Mouse (Mus musculus): ENCODE results near the gene Tanc2.

DNA sequence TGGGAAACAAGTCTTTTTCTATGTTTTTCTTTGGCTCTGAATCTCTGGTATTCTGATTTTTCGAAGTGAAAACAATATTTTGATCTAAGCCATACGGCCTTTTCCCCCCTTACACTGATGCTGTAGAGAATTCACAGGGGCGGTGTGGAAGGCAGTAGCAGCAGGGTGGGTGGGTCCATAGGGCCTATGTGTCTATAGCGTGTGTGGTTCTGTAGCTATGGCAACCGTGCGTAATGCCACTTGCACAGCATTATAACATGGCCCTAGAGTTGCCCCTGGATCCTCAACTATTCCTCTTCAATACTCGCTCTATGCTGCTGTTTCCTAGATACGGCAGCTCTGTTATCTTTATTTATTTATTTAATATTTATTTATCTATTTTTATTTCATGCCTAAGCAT lies 32.5 kb upstream of the Tanc2 start:
- TF ChIP-seq CTCF (IDR thresholded peaks at IDR 0.05; ENCODE audit: extremely low read depth, insufficient read depth, insufficient read length, insufficient replicate concordance) (no peak), POLR2A (IDR thresholded peaks at IDR 0.05; ENCODE audit: low read depth, low read length) (no peak)

All from spleen, adult 2 months (tissue).